9 mouse cellular contexts compared by ENCODE assay signal in genomic region chr5:109548712-109549111, GRCm38 (mm10). TPM values are rescaled to one million over a fixed set of nuclear protein-coding genes. Genes with fewer than 3 reads are reported as not detected.
A peak's percentile ranks its signal among the peaks of the same experiment; 100 is the strongest.
DNase-seq lines count a peak whose midpoint lies in the region; ATAC-seq and TF ChIP-seq lines count a peak whose summit lies in the region.
"Had no signal": no experiment of that assay in that cellular context is flagged by ENCODE, and none has a peak within 500 bp of the region (broad histone marks: within the 10 kb centered on the region; RNA-seq: fewer than 3 reads in every experiment).

No protein-coding gene starts in this region.

- no peak for TF ChIP-seq POLR2A in olfactory bulb, adult 2 months (IDR thresholded peaks at IDR 0.05; ENCODE audit: insufficient read depth, low read depth, low read length)

- intact Hi-C loops in gastrocnemius, adult 2 months (cut with DNase I): no loop called here

- H3K4me3 ChIP-seq in gastrocnemius, adult 2 months: no peak overlapping the region
- no peak overlapping the region for H3K4me3 ChIP-seq in olfactory bulb, adult 2 months (ENCODE audit: insufficient read depth, low read depth, low read length)
- H3K4me3 ChIP-seq: heart, embryonic 15.5 days had no signal

- peak; percentile 61 for TF ChIP-seq CTCF in gastrocnemius, adult 2 months (IDR thresholded peaks at IDR 0.05)
- TF ChIP-seq CTCF in olfactory bulb, adult 2 months (IDR thresholded peaks at IDR 0.05; ENCODE audit: insufficient read depth, low read depth, low read length): peak; percentile 45; the same call in 1 of the 2 replicates

- H3K27ac ChIP-seq in gastrocnemius, adult 2 months: no peak overlapping the region
- H3K27ac ChIP-seq in olfactory bulb, adult 2 months (ENCODE audit: insufficient read depth, low read depth, low read length): no peak overlapping the region
- H3K27ac ChIP-seq: heart, embryonic 15.5 days had no signal

- peak; percentile 77 for ATAC-seq in common myeloid progenitor, adult 5-6 weeks (replicated peaks; ENCODE audit: low read depth, poor library complexity, severe bottlenecking)

- peak; percentile 22 for DNase-seq in gastrocnemius, adult 2 months
- DNase-seq in gastrocnemius, adult 8-10 months (ENCODE audit: low spot score in 2 of 2): no peak
- DNase-seq in ovary, postnatal 36 days (ENCODE audit: low spot score): peak; percentile 14
- no peak for DNase-seq in ovary, adult 18-20 months (ENCODE audit: low spot score)
- DNase-seq in embryo, embryonic 11 days: no peak
- DNase-seq in embryo, embryonic 9.5 days (ENCODE audit: extremely low spot score): no peak

- WGBS in olfactory bulb, adult 2 months: 45% methylated on average over 9 of the region's 9 CpGs

- H3K4me1 ChIP-seq in olfactory bulb, adult 2 months (ENCODE audit: control insufficient read depth, insufficient read depth, low read length): no peaks in the 10 kb centered on the region
- H3K4me1 ChIP-seq: heart, embryonic 15.5 days had no signal

RNA-seq across cellular contexts. Expression of gene Crlf2, which starts 10.1 kb away (rescaled TPM):
- 1 to 10 TPM; 2.0 to 3.4 TPM for total RNA-seq in gastrocnemius, adult 2 months (2021)
- total RNA-seq in gastrocnemius, adult 8-10 months (2022): 1 to 10 TPM; 1.9 to 2.6 (median 2.3) TPM
- total RNA-seq in common myeloid progenitor, adult 5-6 weeks (2017): 15.4 and 28.1 TPM in 2 replicates
- polyA plus RNA-seq in olfactory bulb, adult 2 months (2012; ENCODE audit: insufficient read depth, insufficient read length, low replicate concordance, missing spikeins): not detected in 2 replicates

Comparison
In these comparisons a context has a peak if more than half of its experiments do, and no peak if none do; other contexts are left out.
1. DNase-seq: peak in gastrocnemius, adult 2 months (single experiment) and ovary, postnatal 36 days (single experiment); none in gastrocnemius, adult 8-10 months (0 of 2), ovary, adult 18-20 months (single experiment), embryo, embryonic 11 days (single experiment) and embryo, embryonic 9.5 days (single experiment).